Mouse (Mus musculus): ENCODE data around the gene Mgll.
A peak's percentile ranks its signal among the peaks of the same experiment; 100 is the strongest.

Gene Mgll

DNA sequence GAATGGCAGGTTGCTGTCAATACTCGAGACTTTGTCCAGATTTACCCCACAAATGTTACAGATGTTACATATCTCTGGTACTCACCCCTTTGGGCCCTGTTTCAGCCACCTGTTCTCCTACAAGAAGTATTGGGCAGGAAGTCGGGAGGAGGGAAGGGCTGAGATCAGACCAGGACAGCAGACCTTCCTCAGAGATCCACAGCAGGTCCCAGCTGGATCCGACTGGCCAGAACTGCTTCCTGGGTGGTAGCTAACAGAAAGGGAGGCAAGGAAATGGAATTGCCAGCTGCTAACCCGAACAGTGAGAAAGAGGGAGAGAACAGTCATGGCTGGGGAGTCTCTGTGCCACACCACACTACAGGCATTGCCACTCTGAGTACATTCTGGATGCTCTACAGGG lies 43.5 kb downstream of the Mgll start:
- ATAC-seq (ENCODE audit: insufficient number of reproducible peaks, low FRiP score, low TSS enrichment): no peak

- ATAC-seq (ENCODE audit: insufficient number of reproducible peaks, low FRiP score, low TSS enrichment): no peak
Measured at GRCm38 (mm10) chr6:88769723-88770122, 45.5 kb downstream of the Mgll start.

GRCm38 (mm10) chr6:88770300-88770904 lies 46.2 kb downstream of the Mgll start:
- ATAC-seq (ENCODE audit: insufficient number of reproducible peaks, low FRiP score, low TSS enrichment): no peak

DNA sequence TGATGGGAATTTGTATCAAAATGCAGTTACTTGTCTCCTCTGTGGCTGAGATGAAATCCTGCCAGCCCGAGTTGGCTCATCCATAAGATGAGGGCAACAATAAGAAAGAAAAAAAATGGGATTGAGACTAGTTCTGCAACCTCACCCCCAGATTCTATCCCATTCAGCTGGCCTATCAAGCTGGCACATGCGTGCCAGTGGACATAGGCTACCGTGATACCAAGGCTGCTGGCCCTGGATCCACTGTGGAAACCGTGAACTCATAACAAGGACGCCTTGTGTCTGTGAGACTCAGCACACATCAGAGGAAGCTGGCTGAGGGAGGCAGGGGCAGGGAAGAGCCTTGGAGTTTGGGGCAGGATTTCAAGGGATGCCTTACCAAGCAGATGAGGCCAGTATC lies 46.8 kb downstream of the Mgll start:
- ATAC-seq (ENCODE audit: insufficient number of reproducible peaks, low FRiP score, low TSS enrichment): no peak

DNA sequence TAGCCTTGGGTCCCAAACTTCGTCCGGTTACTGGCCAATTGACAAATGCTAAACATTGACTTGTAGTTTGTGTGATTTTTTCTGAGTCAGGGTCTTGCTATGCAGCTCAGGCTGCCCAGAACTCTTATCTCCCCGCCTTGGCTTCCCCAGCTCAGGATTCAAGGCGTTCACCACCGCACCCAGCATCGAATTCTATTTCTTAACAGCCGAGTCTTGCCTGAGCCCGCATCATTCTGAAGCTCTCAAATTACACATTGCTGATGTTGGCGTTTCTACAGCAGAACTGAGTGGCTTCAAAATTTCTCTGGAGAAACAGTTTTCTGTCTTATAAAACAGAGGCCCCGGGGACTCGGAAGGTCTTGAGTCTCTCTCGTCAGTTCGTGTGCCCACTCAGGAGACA lies 47.8 kb downstream of the Mgll start:
- ATAC-seq (ENCODE audit: insufficient number of reproducible peaks, low FRiP score, low TSS enrichment): no peak

DNA sequence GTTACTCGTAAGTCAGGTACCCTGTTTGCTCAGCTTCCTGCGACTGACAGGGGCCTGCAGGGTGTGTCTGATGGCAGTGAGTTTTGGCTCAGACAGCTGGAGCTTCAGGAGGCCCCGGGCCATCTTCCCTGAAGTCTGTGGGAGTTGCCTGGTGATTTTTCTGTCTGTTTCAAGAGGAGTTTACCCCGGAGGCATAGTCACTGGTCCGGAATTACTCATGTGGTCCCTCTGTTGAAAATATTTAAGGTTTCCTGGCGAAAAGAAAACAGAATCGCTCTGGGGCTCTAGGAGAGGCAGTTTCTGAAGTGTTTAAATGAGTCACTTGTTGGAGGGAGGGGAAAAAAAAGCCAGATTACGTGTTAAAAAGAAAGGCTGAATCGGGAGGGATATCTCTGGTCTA lies 49.8 kb downstream of the Mgll start:
- ATAC-seq (ENCODE audit: insufficient number of reproducible peaks, low FRiP score, low TSS enrichment): no peak

DNA sequence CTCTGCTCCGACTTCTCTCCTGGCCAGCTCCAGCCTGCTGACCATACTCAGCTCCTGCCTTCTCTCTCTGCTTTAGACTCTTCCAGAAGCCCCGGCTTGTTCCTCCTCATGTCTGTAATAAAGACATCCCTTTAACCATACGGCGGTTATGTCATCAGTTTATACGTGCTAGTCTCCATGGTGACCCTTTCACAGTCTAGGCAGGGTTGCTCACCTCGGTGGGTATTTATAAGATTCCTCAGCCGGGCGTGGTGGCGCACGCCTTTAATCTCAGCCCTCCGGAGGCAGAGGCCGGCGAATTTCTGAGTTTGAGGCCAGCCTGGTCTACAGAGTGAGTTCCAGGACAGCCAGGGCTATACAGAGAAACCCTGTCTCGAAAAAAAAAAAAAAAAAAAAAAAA lies 51.1 kb downstream of the Mgll start:
- ATAC-seq (ENCODE audit: insufficient number of reproducible peaks, low FRiP score, low TSS enrichment): no peak

DNA sequence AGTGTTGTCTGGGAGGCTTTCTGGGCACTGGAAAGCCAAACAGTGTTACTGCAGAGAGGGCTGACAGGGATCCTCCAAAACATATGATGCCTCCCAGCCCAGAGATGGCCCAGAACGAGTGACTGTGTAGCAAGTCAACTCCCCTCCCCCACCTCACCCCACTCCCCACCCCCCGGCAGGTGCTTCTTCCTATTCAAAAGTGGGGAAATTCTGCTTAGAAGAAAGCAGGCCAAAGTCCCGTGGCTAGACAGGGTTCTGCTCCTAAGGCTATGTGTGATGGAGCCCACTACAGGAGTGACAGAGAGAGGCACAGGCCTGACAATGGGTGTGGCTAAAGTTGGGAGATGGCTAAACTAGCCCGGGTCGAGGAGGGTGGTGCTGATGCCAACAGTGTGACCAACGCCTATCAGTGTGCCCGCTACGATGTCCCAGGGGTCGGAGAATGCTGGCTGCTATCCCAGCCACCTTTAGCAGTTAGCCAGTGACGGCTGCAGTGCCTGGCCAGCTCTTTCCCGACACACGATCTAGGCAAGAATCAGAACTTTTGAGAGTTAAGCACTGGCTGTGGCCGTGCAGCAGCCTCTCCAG lies 52.2 kb downstream of the Mgll start:
- ATAC-seq (ENCODE audit: insufficient number of reproducible peaks, low FRiP score, low TSS enrichment): no peak

GRCm38 (mm10) chr6:88776964-88777363 lies 52.8 kb downstream of the Mgll start:
- no peak for ATAC-seq (ENCODE audit: insufficient number of reproducible peaks, low FRiP score, low TSS enrichment)

GRCm38 (mm10) chr6:88778047-88778688 lies 54.0 kb downstream of the Mgll start:
- no peak for ATAC-seq (ENCODE audit: insufficient number of reproducible peaks, low FRiP score, low TSS enrichment)

DNA sequence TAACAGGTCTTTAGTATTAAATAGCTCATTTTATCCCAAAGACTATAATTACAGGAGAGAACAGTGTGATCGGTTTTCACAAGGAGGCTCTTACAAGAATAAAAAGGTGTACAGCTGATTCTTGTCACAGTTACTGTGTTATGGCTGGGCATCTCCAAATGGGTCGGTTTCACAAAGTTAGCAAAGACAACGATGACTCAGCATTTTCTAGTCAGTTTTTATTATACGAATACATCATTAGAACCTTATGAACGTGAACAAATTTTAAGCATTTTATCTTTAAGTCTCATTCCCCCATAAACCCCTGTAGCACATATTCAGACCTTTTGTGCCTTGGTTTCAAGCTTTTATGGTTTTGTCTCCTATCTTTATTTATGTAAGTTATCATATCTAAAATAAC lies 55.5 kb downstream of the Mgll start:
- ATAC-seq (ENCODE audit: insufficient number of reproducible peaks, low FRiP score, low TSS enrichment): no peak

GRCm38 (mm10) chr6:88781919-88782318 lies 57.7 kb downstream of the Mgll start:
- ATAC-seq (ENCODE audit: insufficient number of reproducible peaks, low FRiP score, low TSS enrichment): no peak

- no peak for ATAC-seq (ENCODE audit: insufficient number of reproducible peaks, low FRiP score, low TSS enrichment)
Measured at GRCm38 (mm10) chr6:88782981-88783397, 58.8 kb downstream of the Mgll start.

DNA sequence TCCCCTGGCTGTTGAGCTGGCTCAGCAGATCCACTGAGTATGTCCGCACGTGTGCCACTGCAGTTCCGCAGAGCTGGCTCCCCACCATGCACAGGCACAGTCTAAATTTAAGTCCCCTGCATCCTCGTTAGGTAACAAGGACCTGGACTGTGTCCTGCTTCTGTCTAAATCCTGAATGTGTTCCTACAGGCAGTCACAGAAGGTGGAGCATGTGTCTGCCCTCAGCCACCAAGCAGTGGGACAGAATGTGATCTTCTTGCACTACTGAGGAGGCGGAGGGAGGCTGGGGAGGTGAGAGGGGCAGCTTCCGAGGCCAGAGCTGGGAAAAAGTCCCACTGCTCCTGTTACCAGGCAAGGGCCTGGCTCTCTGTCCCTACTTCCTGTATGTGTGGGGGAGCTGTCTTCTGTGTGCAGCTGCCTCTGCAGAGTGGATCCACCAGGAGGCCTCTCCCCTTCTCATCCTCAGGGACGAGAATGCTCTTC lies 60.5 kb downstream of the Mgll start:
- peak; percentile 40 for ATAC-seq (ENCODE audit: insufficient number of reproducible peaks, low FRiP score, low TSS enrichment)

DNA sequence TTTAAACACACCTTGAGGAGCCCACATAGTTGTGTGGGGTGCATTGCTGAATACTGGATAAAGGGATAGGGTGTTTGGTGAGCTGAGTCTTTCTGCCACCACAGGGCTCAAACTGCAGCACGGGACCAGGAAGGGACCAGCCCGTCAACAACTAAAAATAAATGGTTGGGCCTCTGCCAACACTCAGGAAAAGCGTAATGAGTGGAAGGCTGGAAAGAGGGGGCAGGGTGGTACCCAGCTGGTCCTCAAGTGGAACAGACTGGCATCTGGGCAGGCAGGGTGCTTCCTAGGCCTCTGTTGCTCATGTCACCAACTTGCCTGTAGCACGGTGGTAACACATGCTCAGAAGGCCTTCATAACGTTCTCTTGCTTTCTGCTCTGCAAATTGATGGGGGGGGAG lies 61.1 kb downstream of the Mgll start:
- ATAC-seq (ENCODE audit: insufficient number of reproducible peaks, low FRiP score, low TSS enrichment): no peak

DNA sequence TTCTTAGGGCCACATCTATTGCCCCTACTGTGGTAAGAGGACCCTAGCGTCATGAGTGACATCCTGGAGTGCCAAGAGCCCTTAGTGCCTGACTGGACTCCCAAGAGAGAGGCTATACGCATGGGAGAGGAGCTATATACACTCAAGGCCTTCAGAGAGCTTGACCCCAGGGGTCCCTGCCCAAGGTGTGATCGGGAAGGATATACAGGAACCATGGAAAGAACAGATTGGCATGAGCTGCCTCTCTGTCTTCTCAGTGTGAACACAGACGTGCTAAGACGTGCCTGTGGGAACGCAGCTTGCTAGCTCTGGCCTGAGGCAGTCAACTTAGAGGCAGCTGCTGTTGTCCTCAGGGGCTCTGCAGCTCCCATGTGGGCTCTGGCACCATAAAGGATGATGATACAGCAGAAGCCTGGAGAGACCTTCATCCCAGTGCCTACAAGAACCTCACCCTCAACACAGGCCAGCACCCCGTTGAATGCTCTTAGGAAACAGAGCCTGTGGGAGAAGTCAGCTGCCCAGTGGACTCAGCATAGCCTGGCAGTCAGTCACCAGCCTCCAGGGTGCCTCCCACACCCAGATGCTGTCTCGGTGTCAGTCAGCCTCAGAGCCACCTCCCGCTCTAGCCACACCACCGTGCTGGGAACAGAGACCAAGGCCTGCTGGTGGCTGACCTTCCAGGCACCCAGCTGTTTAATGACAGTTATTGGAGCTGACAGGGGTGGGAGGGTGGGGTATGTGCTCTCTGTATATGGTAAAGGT lies 61.8 kb downstream of the Mgll start:
- ATAC-seq (ENCODE audit: insufficient number of reproducible peaks, low FRiP score, low TSS enrichment): no peak

GRCm38 (mm10) chr6:88786732-88787445 lies 62.7 kb downstream of the Mgll start:
- ATAC-seq (ENCODE audit: insufficient number of reproducible peaks, low FRiP score, low TSS enrichment): peak; percentile 47

GRCm38 (mm10) chr6:88787496-88787895 lies 63.3 kb downstream of the Mgll start:
- ATAC-seq (ENCODE audit: insufficient number of reproducible peaks, low FRiP score, low TSS enrichment): no peak

- ATAC-seq (ENCODE audit: insufficient number of reproducible peaks, low FRiP score, low TSS enrichment): no peak
Measured at GRCm38 (mm10) chr6:88788219-88788618, 64.0 kb downstream of the Mgll start.

DNA sequence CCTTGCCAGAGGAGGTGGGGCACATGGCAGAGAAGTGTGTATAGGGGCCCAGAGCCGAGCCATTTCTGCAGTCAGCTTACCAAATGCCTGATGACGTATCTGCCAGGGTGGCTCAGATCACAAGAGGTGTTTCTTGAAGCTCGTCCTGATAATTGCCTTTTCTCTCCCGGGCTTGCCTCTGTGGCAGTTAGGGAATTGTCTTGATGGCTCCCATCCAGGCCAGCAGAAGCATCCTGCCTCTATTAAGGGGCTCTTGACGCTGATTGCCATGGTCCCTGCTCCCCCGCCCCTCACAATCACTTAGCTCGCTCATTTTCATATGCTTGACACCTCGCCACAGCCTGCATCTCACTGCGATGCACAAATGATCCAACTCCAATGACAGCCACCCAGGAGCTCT lies 67.1 kb downstream of the Mgll start:
- no peak for ATAC-seq (ENCODE audit: insufficient number of reproducible peaks, low FRiP score, low TSS enrichment)

All from cerebellum, adult (tissue).